Mouse (Mus musculus) Patski (cell line): ENCODE results near the gene 4930558K02Rik. TPM values are rescaled to one million over a fixed set of nuclear protein-coding genes. Genes with fewer than 3 reads are reported as not detected.

Source experiments
- ATAC-seq: fragments of 100-300 bp; one replicate; pipeline ENCODE4 v1.8.0; 2021
- CTCF ChIA-PET: fragments of 350-600 bp; sonication (Branson Sonifier 250); formaldehyde crosslinking; loops from one replicate; lab custom pipeline; 2022; ENCODE audit warnings: inconsistent platforms; lab: Charles Lee
- POLR2A ChIA-PET: fragments of 350-600 bp; sonication (Branson Sonifier 250); formaldehyde crosslinking; loops from one replicate; lab custom pipeline; 2022; ENCODE audit warnings: antibody characterized with exemption, inconsistent platforms; lab: Charles Lee
- DNase-seq: peaks from one replicate; pipeline ENCODE4 v3.0.0-alpha.2; 2011; ENCODE audit warnings: low read depth, low spot score
- H3K27me3 ChIP-seq: fragments of 371-371 bp; one replicate; pipeline ENCODE4 v1.5.1; 2021
- CTCF ChIP-seq: fragments of 100-300 bp; IDR thresholded peaks from one replicate; pipeline ENCODE4 v1.5.1; 2021
- in situ Hi-C: fragments of 300-500 bp; cut with MboI; formaldehyde crosslinking; loops from 3 replicates; pipeline ENCODE4 v1.11.1; 2018; ENCODE audit warnings: low pct_unique_long_range_greater_than_20kb, mixed read lengths
- polyA plus RNA-seq: library from polyadenylated mRNA; unstranded; gene quantifications from one replicate; pipeline ENCODE4 v1.2.3, GENCODE M21; 2021

4930558K02Rik gene
- polyA plus RNA-seq, 1 experiment from 2014 or later = not detected

GRCm38 (mm10) chr1:161999882-162000371, 20.5 kb upstream of the 4930558K02Rik start:
- in situ Hi-C loops = loop anchor here (5.0 to 25.0 kb wide), 3 partner anchors 97 to 537 kb away; partner anchors contain the start of gene Mettl13
- TF ChIP-seq CTCF = peak; percentile 74
- CTCF ChIA-PET = interaction anchor here (0.8 to 5.0 kb wide), 19 partner anchors 9 to 334 kb away, joined by 3 to 24 read pairs (median 4); no protein-coding TSS in a partner anchor
- H3K27me3 ChIP-seq = no peaks in the 10 kb centered on the region
- peak; percentile 26 for ATAC-seq
- DNase-seq = no peak
- POLR2A ChIA-PET = no interaction called here

GRCm38 (mm10) chr1:161999338-161999737, 19.9 kb upstream of the 4930558K02Rik start:
- no peak for TF ChIP-seq CTCF
- CTCF ChIA-PET = interaction anchor here (1.0 to 5.0 kb wide), 13 partner anchors 8 to 335 kb away, joined by 3 to 24 read pairs (median 5); no protein-coding TSS in a partner anchor
- DNase-seq (no peak), ATAC-seq (no peak)
- in situ Hi-C loops = loop anchor here (25.0 kb wide), 1 partner anchor 538 kb away; the partner anchor contains the start of gene Mettl13
- no peaks in the 10 kb centered on the region for H3K27me3 ChIP-seq
- POLR2A ChIA-PET = no interaction called here

- no peak for ATAC-seq
- H3K27me3 ChIP-seq = no peaks in the 10 kb centered on the region
- no peak for TF ChIP-seq CTCF
- CTCF ChIA-PET = interaction anchor here (1.1 to 5.0 kb wide), 5 partner anchors 8 to 335 kb away, joined by 3 to 24 read pairs (median 7); no protein-coding TSS in a partner anchor
- in situ Hi-C loops = loop anchor here (25.0 kb wide), 1 partner anchor 539 kb away; the partner anchor contains the start of gene Mettl13
- no peak for DNase-seq
- POLR2A ChIA-PET = no interaction called here
Observed at GRCm38 (mm10) chr1:161998781-161999180, 19.3 kb upstream of the 4930558K02Rik start.

- DNase-seq (no peak), ATAC-seq (no peak)
- POLR2A ChIA-PET = no interaction called here
- CTCF ChIA-PET = interaction anchor here (3.5 kb wide), 1 partner anchor 8 kb away, joined by 13 read pairs; no protein-coding TSS in a partner anchor
- TF ChIP-seq CTCF = no peak
- in situ Hi-C loops = loop anchor here (25.0 kb wide), 1 partner anchor 545 kb away; the partner anchor contains the start of gene Mettl13
- H3K27me3 ChIP-seq = no peaks in the 10 kb centered on the region
Observed at GRCm38 (mm10) chr1:161992389-161992788, 13.0 kb upstream of the 4930558K02Rik start.

GRCm38 (mm10) chr1:161991846-161992245, 12.4 kb upstream of the 4930558K02Rik start:
- no peaks in the 10 kb centered on the region for H3K27me3 ChIP-seq
- DNase-seq (no peak), ATAC-seq (no peak)
- no peak for TF ChIP-seq CTCF
- ChIA-PET CTCF (interaction anchor here (3.5 kb wide), 1 partner anchor 8 kb away, joined by 13 read pairs; no protein-coding TSS in a partner anchor), POLR2A (no interaction called here)
- in situ Hi-C loops = loop anchor here (25.0 kb wide), 1 partner anchor 545 kb away; the partner anchor contains the start of gene Mettl13

GRCm38 (mm10) chr1:161990684-161991578, 11.5 kb upstream of the 4930558K02Rik start:
- no peak for DNase-seq
- ATAC-seq = no peak
- ChIA-PET POLR2A (interaction anchor here (0.7 kb wide), 1 partner anchor 272 kb away, joined by 3 read pairs; no protein-coding TSS in a partner anchor), CTCF (interaction anchor here (3.5 kb wide), 1 partner anchor 9 kb away, joined by 13 read pairs; no protein-coding TSS in a partner anchor)
- no peaks in the 10 kb centered on the region for H3K27me3 ChIP-seq
- in situ Hi-C loops = loop anchor here (25.0 kb wide), 1 partner anchor 546 kb away; the partner anchor contains the start of gene Mettl13
- no peak for TF ChIP-seq CTCF

- POLR2A ChIA-PET = no interaction called here
- CTCF ChIA-PET = interaction anchor here (1.2 to 1.6 kb wide), 2 partner anchors 8 to 16 kb away, joined by 3 to 10 read pairs; no protein-coding TSS in a partner anchor
- DNase-seq (no peak), ATAC-seq (no peak)
- H3K27me3 ChIP-seq = no peaks in the 10 kb centered on the region
- in situ Hi-C loops = loop anchor here (25.0 kb wide), 1 partner anchor 553 kb away; the partner anchor contains the start of gene Mettl13
- TF ChIP-seq CTCF = no peak
Observed at GRCm38 (mm10) chr1:161983979-161984566, 4.6 kb upstream of the 4930558K02Rik start.

GRCm38 (mm10) chr1:161983451-161983850, 4.0 kb upstream of the 4930558K02Rik start:
- ChIA-PET CTCF (no interaction called here), POLR2A (no interaction called here)
- in situ Hi-C loops = loop anchor here (25.0 kb wide), 1 partner anchor 554 kb away; the partner anchor contains the start of gene Mettl13
- DNase-seq (no peak), ATAC-seq (no peak)
- H3K27me3 ChIP-seq = no peaks in the 10 kb centered on the region
- TF ChIP-seq CTCF = no peak

- ChIA-PET CTCF (interaction anchor here (0.6 to 1.3 kb wide), 4 partner anchors 12 to 352 kb away, joined by 3 read pairs; partner anchors contain the start of gene Pigc), POLR2A (interaction anchor here (0.7 kb wide), 1 partner anchor 16 kb away, joined by 3 read pairs; no protein-coding TSS in a partner anchor)
- in situ Hi-C loops = loop anchor here (25.0 kb wide), 1 partner anchor 557 kb away; the partner anchor contains the start of gene Mettl13
- H3K27me3 ChIP-seq = no peaks in the 10 kb centered on the region
- ATAC-seq (no peak), DNase-seq (no peak)
- no peak for TF ChIP-seq CTCF
Observed at GRCm38 (mm10) chr1:161980626-161981298, 1.3 kb upstream of the 4930558K02Rik start.
